Mouse (Mus musculus) lung, adult 2 months (tissue): Measurements from ENCODE around the gene Cyp2d22.

ENCODE experiments used
- CTCF ChIP-seq: fragments of 200-500 bp; IDR thresholded peaks from 2 replicates; pipeline ENCODE4 v1.5.1; 2011; ENCODE audit warnings: mild to moderate bottlenecking, low read length, control low read depth; ENCODE audit not compliant: insufficient read depth
- POLR2A ChIP-seq: fragments of 200-500 bp; IDR thresholded peaks from 2 replicates; pipeline ENCODE4 v1.6.1; 2011; ENCODE audit warnings: low read depth, mild to moderate bottlenecking, control low read depth, low read length, borderline replicate concordance; ENCODE audit errors: extremely low read depth

DNA sequence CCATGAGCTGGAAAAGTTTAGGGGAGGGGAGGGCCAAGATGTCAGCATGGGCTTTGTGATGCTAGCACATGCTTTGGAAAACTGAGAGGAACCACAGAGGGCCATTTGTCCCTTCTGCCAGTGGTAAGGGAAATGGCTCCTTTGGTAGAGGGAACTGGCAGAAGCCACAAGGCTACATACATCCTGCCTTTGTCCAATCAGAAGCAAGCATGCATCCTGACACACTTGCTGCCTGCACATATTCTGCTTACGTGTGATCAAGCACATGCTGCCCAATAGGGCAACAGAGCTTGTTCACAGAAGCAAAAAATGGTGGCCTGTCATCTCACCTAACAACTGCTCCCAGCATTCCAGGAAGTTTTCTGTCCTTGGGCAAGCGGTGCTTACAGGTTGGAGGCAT lies 54.7 kb downstream of the Cyp2d22 start:
- TF ChIP-seq CTCF, result no peak
- no peak for TF ChIP-seq POLR2A
